Mouse (Mus musculus): ENCODE data around the gene Hist1h2ao.

GRCm38 (mm10) chr13:21795584-21795983, 14.7 kb upstream of the Hist1h2ao start:
- TF ChIP-seq CTCF (conservative IDR thresholded peaks at IDR 0.05 in 1 of 2, IDR thresholded peaks at IDR 0.05 in 1 of 2; ENCODE audit: low read depth in 2 of 2, low read length in 2 of 2) (no peak), MAZ (IDR thresholded peaks at IDR 0.05; ENCODE audit: low read depth, low read length) (no peak), MXI1 (IDR thresholded peaks at IDR 0.05; ENCODE audit: low read depth, low read length) (no peak), MEF2A (IDR thresholded peaks at IDR 0.05; ENCODE audit: borderline replicate concordance, low read depth, low read length) (no peak), E2F4 (IDR thresholded peaks at IDR 0.05; ENCODE audit: insufficient replicate concordance, low read depth, low read length) (no peak)
